Comparison of ENCODE assay signal across 19 mouse cellular contexts in the genomic region with DNA sequence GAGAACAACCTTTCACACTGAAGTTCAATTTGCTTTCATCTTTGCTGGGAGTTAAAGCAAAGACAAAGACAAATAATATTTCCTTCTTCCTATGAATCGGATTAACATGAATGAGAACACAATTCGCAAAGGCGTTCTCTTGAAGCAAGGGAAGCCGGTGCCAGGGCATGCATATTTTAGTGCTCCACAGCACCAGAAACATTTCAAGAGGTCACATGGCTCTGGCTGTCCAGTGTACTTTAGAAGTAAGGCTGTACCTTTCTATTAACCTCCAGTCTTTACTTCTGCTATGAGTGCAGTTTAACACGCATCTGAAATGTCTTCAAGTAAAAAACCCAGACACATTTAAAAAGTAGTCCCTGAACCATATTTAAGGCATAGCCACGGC. TPM values are rescaled to one million over a fixed set of nuclear protein-coding genes. Genes with fewer than 3 reads are reported as not detected.
DNase-seq lines count a peak whose midpoint lies in the region; TF ChIP-seq lines count a peak whose summit lies in the region.
"Had no signal": no experiment of that assay in that cellular context is flagged by ENCODE, and none has a peak within 500 bp of the region (broad histone marks: within the 10 kb centered on the region; RNA-seq: fewer than 3 reads in every experiment).

No protein-coding gene starts in this region.

- TF ChIP-seq POLR2A in lung, adult 2 months (IDR thresholded peaks at IDR 0.05; ENCODE audit: borderline replicate concordance, extremely low read depth, low read depth, low read length), result no peak
- no peak for TF ChIP-seq POLR2A in brain, embryonic 14.5 days (IDR thresholded peaks at IDR 0.05; ENCODE audit: borderline replicate concordance, extremely low read depth, insufficient read depth, insufficient read length, poor library complexity, severe bottlenecking)

- intact Hi-C loops in gastrocnemius, adult 2 months (cut with DNase I), result no loop called here
- intact Hi-C loops in gastrocnemius, postnatal 36 days (cut with DNase I), result no loop called here

- H3K4me1 ChIP-seq in lung, adult 2 months (ENCODE audit: control insufficient read depth, insufficient read depth, low read length), result no peaks in the 10 kb centered on the region
- H3K4me1 ChIP-seq: embryonic facial prominence, embryonic 12.5 days; forebrain, embryonic 15.5 days; heart, embryonic 10.5 days; hindbrain, embryonic 13.5 days had no signal

- WGBS in lung, adult 2 months, result 59% methylated on average over 6 of the region's 6 CpGs

- H3K27ac ChIP-seq in gastrocnemius, adult 2 months, result no peak overlapping the region
- H3K27ac ChIP-seq: embryonic facial prominence, embryonic 12.5 days; forebrain, embryonic 15.5 days; heart, embryonic 10.5 days; hindbrain, embryonic 13.5 days had no signal

- peak overlapping the region; percentile 44 for H3K4me3 ChIP-seq in gastrocnemius, adult 2 months
- H3K4me3 ChIP-seq in lung, adult 2 months (replicated peaks; ENCODE audit: extremely low read depth, low read depth, low read length), result no peak overlapping the region
- H3K4me3 ChIP-seq: embryonic facial prominence, embryonic 12.5 days; forebrain, embryonic 15.5 days; heart, embryonic 10.5 days; hindbrain, embryonic 13.5 days had no signal

- TF ChIP-seq CTCF in gastrocnemius, adult 2 months (IDR thresholded peaks at IDR 0.05), result no peak
- no peak for TF ChIP-seq CTCF in lung, adult 2 months (IDR thresholded peaks at IDR 0.05; ENCODE audit: insufficient read depth, low read length)
- no peak for TF ChIP-seq CTCF in brain, embryonic 14.5 days (IDR thresholded peaks at IDR 0.05; ENCODE audit: borderline replicate concordance, extremely low read depth, insufficient read depth, insufficient read length)

- DNase-seq in gastrocnemius, adult 2 months, result no peak
- no peak for DNase-seq in gastrocnemius, postnatal 36 days
- DNase-seq in lung, adult 2 months, result peak; percentile 17
- DNase-seq in lung, postnatal 4 days, result no peak
- DNase-seq in brain, embryonic 14.5 days (ENCODE audit: low read depth), result peak; percentile 33
- DNase-seq in lung, postnatal 25 days (ENCODE audit: low spot score), result peak; percentile 41
- DNase-seq in testis, postnatal 10 days (ENCODE audit: low spot score), result no peak
- DNase-seq: adrenal gland, adult 8-10 months; B cell, adult 2 months; cerebellum, adult 11-12 months; cerebellum, adult 9-10 months; cerebellum, postnatal 25 days; gastrocnemius, postnatal 25 days; heart, postnatal 10 days had no signal

RNA-seq across cellular contexts. Expression of a gene that starts 20.3 kb away (rescaled TPM):
- 1,000 to 10,000 TPM; 6,941 to 7,187 TPM for total RNA-seq in gastrocnemius, adult 2 months (2021)
- 1,000 to 10,000 TPM; 5,564 to 7,487 TPM for total RNA-seq in gastrocnemius, postnatal 36 days (2021)
- 0.71 and 6.3 TPM in 2 replicates for polyA plus RNA-seq in lung, adult 2 months (2012; rRNA removed)
- 0.14 and 0.22 TPM in 2 replicates for polyA plus RNA-seq in brain, embryonic 14.5 days (2012; rRNA removed)
- polyA plus RNA-seq: G1E had no signal

Comparison
In these comparisons a context has a peak if more than half of its experiments do, and no peak if none do; other contexts are left out.
1. DNase-seq: peak in lung, adult 2 months (single experiment), brain, embryonic 14.5 days (single experiment) and lung, postnatal 25 days (single experiment); none in gastrocnemius, adult 2 months (single experiment), gastrocnemius, postnatal 36 days (0 of 2), lung, postnatal 4 days (0 of 2) and testis, postnatal 10 days (single experiment).